Mouse (Mus musculus): ENCODE data around the gene Frmd4a.
"Not testable (repeated sequence)": the region's sequence is repeated elsewhere in the genome, so short reads cannot be mapped to it uniquely, and the experiment has no call there.

The Frmd4a gene

GRCm38 (mm10) chr2:4549271-4549670, 531.8 kb downstream of the Frmd4a start:
- intact Hi-C loops (cut with DNase I): no loop called here

GRCm38 (mm10) chr2:4550017-4550763, 532.7 kb downstream of the Frmd4a start:
- intact Hi-C loops (cut with DNase I): no loop called here

GRCm38 (mm10) chr2:4551438-4551837, 533.9 kb downstream of the Frmd4a start:
- intact Hi-C loops (cut with DNase I): no loop called here

- intact Hi-C loops (cut with DNase I): no loop called here
Observed at GRCm38 (mm10) chr2:4551866-4552265, 534.3 kb downstream of the Frmd4a start.

- intact Hi-C loops (cut with DNase I): no loop called here
Observed at GRCm38 (mm10) chr2:4552486-4552885, 535.0 kb downstream of the Frmd4a start.

- intact Hi-C loops (cut with DNase I): loop anchor here (5.0 kb wide), 1 partner anchor 38 kb away; no protein-coding TSS in a partner anchor
Observed at GRCm38 (mm10) chr2:4555221-4555631, 537.7 kb downstream of the Frmd4a start.

- intact Hi-C loops (cut with DNase I): loop anchor here (5.0 kb wide), 1 partner anchor 39 kb away; no protein-coding TSS in a partner anchor
Observed at GRCm38 (mm10) chr2:4556188-4556587, 538.7 kb downstream of the Frmd4a start.

- intact Hi-C loops (cut with DNase I): loop anchor here (5.0 kb wide), 1 partner anchor 40 kb away; no protein-coding TSS in a partner anchor
Observed at GRCm38 (mm10) chr2:4557028-4557427, 539.5 kb downstream of the Frmd4a start.

- intact Hi-C loops (cut with DNase I): loop anchor here (5.0 kb wide), 1 partner anchor 40 kb away; no protein-coding TSS in a partner anchor
Observed at GRCm38 (mm10) chr2:4557466-4557865, 539.9 kb downstream of the Frmd4a start.

- intact Hi-C loops (cut with DNase I): loop anchor here (5.0 kb wide), 1 partner anchor 41 kb away; no protein-coding TSS in a partner anchor
Observed at GRCm38 (mm10) chr2:4558651-4559203, 541.2 kb downstream of the Frmd4a start.

- intact Hi-C loops (cut with DNase I): loop anchor here (5.0 kb wide), 1 partner anchor 42 kb away; no protein-coding TSS in a partner anchor
Observed at GRCm38 (mm10) chr2:4559211-4559882, 541.8 kb downstream of the Frmd4a start.

GRCm38 (mm10) chr2:4559883-4560247, 542.3 kb downstream of the Frmd4a start:
- intact Hi-C loops (cut with DNase I): loop anchor here (5.0 kb wide), 1 partner anchor 43 kb away; no protein-coding TSS in a partner anchor

- intact Hi-C loops (cut with DNase I): not testable (repeated sequence)
Observed at GRCm38 (mm10) chr2:4560516-4560915, 543.0 kb downstream of the Frmd4a start.

- intact Hi-C loops (cut with DNase I): no loop called here
Observed at GRCm38 (mm10) chr2:4561196-4561595, 543.7 kb downstream of the Frmd4a start.

GRCm38 (mm10) chr2:4562373-4562772, 544.9 kb downstream of the Frmd4a start:
- intact Hi-C loops (cut with DNase I): no loop called here

- intact Hi-C loops (cut with DNase I): no loop called here
Observed at GRCm38 (mm10) chr2:4562826-4563225, 545.3 kb downstream of the Frmd4a start.

GRCm38 (mm10) chr2:4563322-4563721, 545.8 kb downstream of the Frmd4a start:
- intact Hi-C loops (cut with DNase I): no loop called here

- intact Hi-C loops (cut with DNase I): no loop called here
Observed at GRCm38 (mm10) chr2:4566260-4566955, 548.9 kb downstream of the Frmd4a start.

- intact Hi-C loops (cut with DNase I): no loop called here
Observed at GRCm38 (mm10) chr2:4566956-4567680, 549.6 kb downstream of the Frmd4a start.

GRCm38 (mm10) chr2:4568967-4569366, 551.5 kb downstream of the Frmd4a start:
- intact Hi-C loops (cut with DNase I): no loop called here
